Mouse (Mus musculus): Measurements from ENCODE around the gene Tbck.

Tbck gene

DNA sequence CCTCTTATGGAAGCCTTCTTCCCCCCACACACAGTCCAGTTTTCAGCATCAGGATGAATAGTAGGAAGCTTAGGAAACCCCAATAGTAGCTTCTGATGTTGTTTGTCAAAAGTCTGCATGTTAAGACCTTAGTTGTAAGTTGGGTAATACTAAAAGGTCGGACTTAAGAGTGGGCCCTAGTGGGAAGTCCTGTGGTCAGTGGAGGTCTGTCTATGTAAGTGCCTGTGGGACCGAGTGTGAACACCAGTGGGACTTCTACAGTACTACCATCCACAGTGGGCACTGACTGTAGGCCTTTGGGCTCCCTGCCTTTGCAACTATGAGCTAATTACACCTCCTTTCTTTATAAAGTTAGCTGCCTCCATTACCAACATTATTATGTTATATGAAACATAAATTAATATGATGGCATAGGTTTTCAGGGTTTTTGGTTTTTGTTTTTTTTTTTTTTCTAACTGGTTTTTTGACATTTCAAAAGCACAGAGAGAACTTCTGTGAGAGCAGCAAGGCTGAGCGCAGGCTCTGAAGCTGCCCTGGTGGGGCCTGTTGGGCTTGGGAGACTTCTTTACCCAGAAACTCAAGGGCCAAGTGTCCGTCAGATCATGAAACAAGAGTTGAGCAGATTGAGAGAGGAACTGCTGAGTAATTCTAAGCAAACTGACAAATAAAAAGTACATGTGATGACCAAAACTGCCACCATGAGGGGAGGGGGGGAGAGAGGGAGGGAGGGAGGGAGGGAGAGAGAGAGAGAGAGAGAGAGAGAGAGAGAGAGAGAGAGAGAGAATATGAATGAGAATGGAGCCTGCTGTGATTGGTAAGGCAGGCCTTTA, 131.8 kb downstream of the Tbck start:
- Histone ChIP-seq H3K27me3 (ENCODE audit: insufficient read depth, low read length) (no peaks in the 10 kb centered on the region), H3K4me3 (replicated peaks; ENCODE audit: low read length) (no peak overlapping the region), H3K4me1 (replicated peaks; ENCODE audit: low read depth, low read length) (peaks cover 2% of the 10 kb centered on the region; the same call in 1 of the 2 replicates), H3K9me3 (ENCODE audit: low read length) (no peaks in the 10 kb centered on the region), H3K36me3 (ENCODE audit: insufficient read depth, low read length) (no peaks in the 10 kb centered on the region)
- TF ChIP-seq POU5F1 (IDR thresholded peaks at IDR 0.05; ENCODE audit: borderline replicate concordance, low read length), result no peak
- no peak for TF ChIP-seq CTCF (conservative IDR thresholded peaks at IDR 0.05; ENCODE audit: low read length)
- no peak for TF ChIP-seq NANOG (IDR thresholded peaks at IDR 0.05; ENCODE audit: borderline replicate concordance, low read length)

- no peak for TF ChIP-seq NANOG (IDR thresholded peaks at IDR 0.05; ENCODE audit: borderline replicate concordance, low read length)
- no peak for TF ChIP-seq CTCF (conservative IDR thresholded peaks at IDR 0.05; ENCODE audit: low read length)
- TF ChIP-seq POU5F1 (IDR thresholded peaks at IDR 0.05; ENCODE audit: borderline replicate concordance, low read length), result no peak
- peaks cover 2% of the 10 kb centered on the region; the same call in 1 of the 2 replicates for H3K4me1 ChIP-seq (replicated peaks; ENCODE audit: low read depth, low read length)
- H3K9me3 ChIP-seq (ENCODE audit: low read length), result no peaks in the 10 kb centered on the region
- no peak overlapping the region for H3K4me3 ChIP-seq (replicated peaks; ENCODE audit: low read length)
- no peaks in the 10 kb centered on the region for H3K27me3 ChIP-seq (ENCODE audit: insufficient read depth, low read length)
- H3K36me3 ChIP-seq (ENCODE audit: insufficient read depth, low read length), result no peaks in the 10 kb centered on the region
Measured at GRCm38 (mm10) chr3:132819408-132819807, 135.5 kb downstream of the Tbck start.

- no peaks in the 10 kb centered on the region for H3K9me3 ChIP-seq (ENCODE audit: low read length)
- TF ChIP-seq NANOG (IDR thresholded peaks at IDR 0.05; ENCODE audit: borderline replicate concordance, low read length) (no peak), CTCF (conservative IDR thresholded peaks at IDR 0.05; ENCODE audit: low read length) (no peak), POU5F1 (IDR thresholded peaks at IDR 0.05; ENCODE audit: borderline replicate concordance, low read length) (no peak)
Measured at GRCm38 (mm10) chr3:132831179-132831873, 147.4 kb downstream of the Tbck start.

GRCm38 (mm10) chr3:132835118-132835794, 151.3 kb downstream of the Tbck start:
- Histone ChIP-seq H3K36me3 (ENCODE audit: insufficient read depth, low read length) (peaks cover 15% of the 10 kb centered on the region), H3K9me3 (ENCODE audit: low read length) (no peaks in the 10 kb centered on the region), H3K4me1 (replicated peaks; ENCODE audit: low read depth, low read length) (no peaks in the 10 kb centered on the region), H3K27me3 (ENCODE audit: insufficient read depth, low read length) (no peaks in the 10 kb centered on the region), H3K4me3 (replicated peaks; ENCODE audit: low read length) (no peak overlapping the region)
- TF ChIP-seq NANOG (IDR thresholded peaks at IDR 0.05; ENCODE audit: borderline replicate concordance, low read length) (no peak), POU5F1 (IDR thresholded peaks at IDR 0.05; ENCODE audit: borderline replicate concordance, low read length) (no peak), CTCF (conservative IDR thresholded peaks at IDR 0.05; ENCODE audit: low read length) (no peak)

More at GRCm38 (mm10) chr3:132831179-132831873, 147.4 kb downstream of the Tbck start:
- Histone ChIP-seq H3K4me1 (replicated peaks; ENCODE audit: low read depth, low read length) (no peaks in the 10 kb centered on the region), H3K4me3 (replicated peaks; ENCODE audit: low read length) (no peak overlapping the region), H3K27me3 (ENCODE audit: insufficient read depth, low read length) (no peaks in the 10 kb centered on the region), H3K36me3 (ENCODE audit: insufficient read depth, low read length) (0 out of 2 replicates have a peak, but pooled peaks cover 5% of the 10 kb centered on the region)

- TF ChIP-seq CTCF (conservative IDR thresholded peaks at IDR 0.05; ENCODE audit: low read length), result no peak
- TF ChIP-seq POU5F1 (IDR thresholded peaks at IDR 0.05; ENCODE audit: borderline replicate concordance, low read length), result no peak
- no peak for TF ChIP-seq NANOG (IDR thresholded peaks at IDR 0.05; ENCODE audit: borderline replicate concordance, low read length)
Measured at GRCm38 (mm10) chr3:132837134-132837533, 153.2 kb downstream of the Tbck start.

GRCm38 (mm10) chr3:132838656-132839417, 154.9 kb downstream of the Tbck start:
- H3K27me3 ChIP-seq (ENCODE audit: insufficient read depth, low read length), result no peaks in the 10 kb centered on the region
- H3K36me3 ChIP-seq (ENCODE audit: insufficient read depth, low read length), result peaks cover 15% of the 10 kb centered on the region
- TF ChIP-seq POU5F1 (IDR thresholded peaks at IDR 0.05; ENCODE audit: borderline replicate concordance, low read length) (no peak), NANOG (IDR thresholded peaks at IDR 0.05; ENCODE audit: borderline replicate concordance, low read length) (no peak), CTCF (conservative IDR thresholded peaks at IDR 0.05; ENCODE audit: low read length) (no peak)
- H3K9me3 ChIP-seq (ENCODE audit: low read length), result no peaks in the 10 kb centered on the region
- H3K4me1 ChIP-seq (replicated peaks; ENCODE audit: low read depth, low read length), result no peaks in the 10 kb centered on the region
- no peak overlapping the region for H3K4me3 ChIP-seq (replicated peaks; ENCODE audit: low read length)

More at GRCm38 (mm10) chr3:132837134-132837533, 153.2 kb downstream of the Tbck start:
- Histone ChIP-seq H3K4me3 (replicated peaks; ENCODE audit: low read length) (no peak overlapping the region), H3K36me3 (ENCODE audit: insufficient read depth, low read length) (peaks cover 15% of the 10 kb centered on the region), H3K4me1 (replicated peaks; ENCODE audit: low read depth, low read length) (no peaks in the 10 kb centered on the region), H3K9me3 (ENCODE audit: low read length) (no peaks in the 10 kb centered on the region), H3K27me3 (ENCODE audit: insufficient read depth, low read length) (no peaks in the 10 kb centered on the region)

DNA sequence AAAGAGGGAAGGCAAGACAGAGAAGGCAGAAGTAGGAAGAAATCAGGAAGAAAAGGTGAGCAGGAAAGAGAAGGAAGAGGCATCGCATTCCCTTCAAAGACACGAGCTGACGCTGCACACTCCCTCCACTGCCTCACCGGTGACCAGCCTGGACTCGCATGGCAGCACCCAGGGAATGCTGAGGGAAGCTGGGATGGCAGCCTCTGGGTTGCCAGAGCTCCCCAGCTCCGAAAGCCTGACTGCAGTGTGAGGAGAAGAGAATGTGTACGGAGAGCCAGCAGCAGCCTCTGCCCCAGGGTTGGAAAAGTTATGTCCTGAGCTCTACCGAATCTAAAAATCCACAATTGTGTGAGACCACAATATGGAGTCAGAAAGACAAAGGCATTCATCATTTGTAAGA, 155.6 kb downstream of the Tbck start:
- H3K36me3 ChIP-seq (ENCODE audit: insufficient read depth, low read length), result peaks cover 11% of the 10 kb centered on the region
- H3K4me1 ChIP-seq (replicated peaks; ENCODE audit: low read depth, low read length), result no peaks in the 10 kb centered on the region
- no peak for TF ChIP-seq NANOG (IDR thresholded peaks at IDR 0.05; ENCODE audit: borderline replicate concordance, low read length)
- no peak for TF ChIP-seq CTCF (conservative IDR thresholded peaks at IDR 0.05; ENCODE audit: low read length)
- no peak for TF ChIP-seq POU5F1 (IDR thresholded peaks at IDR 0.05; ENCODE audit: borderline replicate concordance, low read length)
- H3K9me3 ChIP-seq (ENCODE audit: low read length), result no peaks in the 10 kb centered on the region
- no peak overlapping the region for H3K4me3 ChIP-seq (replicated peaks; ENCODE audit: low read length)
- no peaks in the 10 kb centered on the region for H3K27me3 ChIP-seq (ENCODE audit: insufficient read depth, low read length)
